Mouse (Mus musculus) heart, embryonic 15.5 days (tissue): ENCODE results near the gene Gm2663. TPM values are rescaled to one million over a fixed set of nuclear protein-coding genes. Genes with fewer than 3 reads are reported as not detected.
"Not testable (repeated sequence)": the region's sequence is repeated elsewhere in the genome, so short reads cannot be mapped to it uniquely, and the experiment has no call there.

Experiments used
- ATAC-seq: fragments of 200-750 bp; cut with Nextera tagmentation; replicated peaks from 2 replicates; pipeline ENCODE4 v1.8.0; 2017; ENCODE audit warnings: low read depth, moderate TSS enrichment; ENCODE audit not compliant: insufficient number of reproducible peaks, insufficient read depth, low FRiP score
- H3K27ac ChIP-seq: fragments of 300-500 bp; sonication (generic); 2 replicates; pipeline ENCODE4 v1.5.1; 2015; ENCODE audit warnings: mild to moderate bottlenecking, inconsistent platforms
- H3K27me3 ChIP-seq: fragments of 300-500 bp; sonication (generic); 2 replicates; pipeline ENCODE4 v1.6.1; 2015; ENCODE audit warnings: inconsistent platforms
- H3K36me3 ChIP-seq: fragments of 300-500 bp; sonication (generic); 2 replicates; pipeline ENCODE4 v1.6.1; 2015; ENCODE audit warnings: mild to moderate bottlenecking, inconsistent platforms
- H3K4me1 ChIP-seq: fragments of 300-500 bp; sonication (generic); replicated peaks from 2 replicates; pipeline ENCODE4 v1.6.1; 2015; ENCODE audit warnings: inconsistent platforms
- H3K4me2 ChIP-seq: fragments of 300-500 bp; sonication (generic); 2 replicates; pipeline ENCODE4 v1.6.1; 2015; ENCODE audit warnings: inconsistent platforms, mild to moderate bottlenecking, moderate library complexity
- H3K4me3 ChIP-seq: fragments of 300-500 bp; sonication (generic); 2 replicates; pipeline ENCODE4 v1.5.1; 2015; ENCODE audit warnings: mild to moderate bottlenecking, inconsistent platforms
- H3K9ac ChIP-seq: fragments of 300-500 bp; sonication (generic); 2 replicates; pipeline ENCODE4 v1.6.1; 2015; ENCODE audit warnings: mild to moderate bottlenecking, inconsistent platforms
- H3K9me3 ChIP-seq: fragments of 300-500 bp; sonication (generic); replicated peaks from 2 replicates; pipeline ENCODE4 v1.6.1; 2016; ENCODE audit warnings: inconsistent platforms
- WGBS: fragments of 180-500 bp; shearing (Covaris S2); methylation state at CpG from one replicate; pipeline ENCODE4 v1.1.7; 2015; ENCODE audit warnings: mixed read lengths; 5-methylcytosine and 5-hydroxymethylcytosine counted together
- polyA plus RNA-seq: library from polyadenylated mRNA; unstranded; fragments of >200 nt; fragmentation: Nextera tagmentation; extraction: Ambion mirVana; gene quantifications from 2 replicates; pipeline ENCODE4 v1.2.1, GENCODE M21; 2015

Gm2663 gene
- polyA plus RNA-seq, 1 experiment from 2014 or later = 0.34 TPM

DNA sequence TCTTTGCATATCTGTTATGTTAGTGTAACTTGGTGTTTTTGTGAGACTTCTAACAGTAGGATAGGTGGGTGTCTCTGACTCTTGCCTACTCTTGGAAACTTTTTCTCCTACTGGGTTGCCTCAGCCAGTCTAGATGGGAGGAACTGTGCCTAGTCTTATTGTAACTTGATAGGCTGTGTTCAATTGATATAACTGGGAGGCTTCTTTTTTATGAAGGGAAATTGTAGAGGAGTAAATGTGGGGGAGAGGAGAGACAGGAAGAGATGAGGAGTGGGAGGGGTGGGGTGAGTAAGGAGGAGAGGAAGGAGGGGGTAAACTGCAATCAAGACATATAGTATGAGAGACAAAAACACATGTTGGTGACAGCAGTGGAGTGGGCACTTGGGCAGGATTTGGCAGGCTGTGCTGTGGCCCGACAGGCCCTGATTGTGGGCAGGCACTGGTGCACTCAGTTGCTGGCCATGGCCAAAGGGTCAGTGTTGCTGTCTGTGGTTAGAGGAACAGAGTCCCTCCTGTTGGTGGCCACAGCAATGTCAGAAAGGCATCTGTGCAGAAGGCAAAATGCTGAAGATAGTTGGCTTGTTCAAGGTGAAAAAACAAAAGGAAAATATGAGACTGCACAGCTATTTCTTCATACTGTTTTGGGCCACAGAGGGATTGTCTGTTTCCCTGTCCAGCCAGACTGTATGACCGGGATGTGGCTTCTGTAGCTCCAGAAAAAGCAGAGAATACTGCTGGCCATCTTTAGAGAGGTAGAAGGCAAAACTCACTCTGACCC lies 26.8 kb upstream of the Gm2663 start:
- WGBS = 53% methylated on average over 2 of the region's 2 CpGs
- H3K27ac ChIP-seq = no peak overlapping the region

DNA sequence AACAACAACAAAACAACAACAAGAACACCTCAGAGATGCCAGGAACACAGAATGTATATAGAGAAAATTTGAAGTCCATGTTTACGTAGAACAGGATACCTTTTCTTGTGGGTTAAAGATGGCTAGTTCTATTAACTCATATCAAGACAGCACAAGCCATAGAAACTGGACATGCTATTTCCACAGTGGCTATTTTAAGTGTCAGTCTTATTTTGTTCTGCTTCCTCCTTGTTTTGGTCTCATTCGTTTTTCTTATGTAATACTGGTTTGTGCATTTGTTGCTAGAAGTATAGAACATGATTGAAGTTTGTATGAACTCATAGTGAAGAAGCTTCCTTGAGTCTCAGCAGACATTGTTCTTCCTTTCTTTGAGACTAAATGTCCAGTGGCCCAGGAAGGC lies 19.9 kb upstream of the Gm2663 start:
- ATAC-seq = no peak
- no peaks in the 10 kb centered on the region for H3K36me3 ChIP-seq
- no peaks in the 10 kb centered on the region for H3K4me1 ChIP-seq
- H3K27ac ChIP-seq = no peak overlapping the region
- no peak overlapping the region for H3K9ac ChIP-seq
- 75% methylated on average over 2 of the region's 2 CpGs for WGBS
- no peak overlapping the region for H3K4me2 ChIP-seq
- no peak overlapping the region for H3K4me3 ChIP-seq
- H3K9me3 ChIP-seq = no peaks in the 10 kb centered on the region
- H3K27me3 ChIP-seq = no peaks in the 10 kb centered on the region

More for the DNA sequence above, 26.8 kb upstream of the Gm2663 start:
- ATAC-seq = no peak
- Histone ChIP-seq H3K9ac (no peak overlapping the region), H3K4me1 (no peaks in the 10 kb centered on the region), H3K27me3 (no peaks in the 10 kb centered on the region), H3K9me3 (no peaks in the 10 kb centered on the region), H3K4me2 (no peak overlapping the region), H3K36me3 (no peaks in the 10 kb centered on the region), H3K4me3 (no peak overlapping the region)

DNA sequence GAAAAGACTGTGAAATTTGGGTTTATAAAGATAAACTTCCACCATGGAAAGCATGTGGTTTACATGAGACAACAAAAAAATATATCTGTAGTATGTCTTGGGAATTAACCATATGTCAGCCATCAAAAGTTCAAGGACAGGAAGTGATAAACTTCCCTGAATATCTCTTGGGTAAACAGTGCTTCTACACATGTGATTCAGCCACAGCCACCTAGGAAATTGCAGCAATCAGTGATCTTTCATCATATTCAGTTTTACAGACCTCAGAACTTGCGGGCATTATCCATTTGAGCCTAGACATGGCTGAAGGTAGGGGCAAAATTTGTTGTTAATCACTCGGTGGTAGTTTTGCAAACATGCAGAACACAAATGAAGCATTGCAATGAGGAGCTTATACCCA lies 19.4 kb upstream of the Gm2663 start:
- Histone ChIP-seq H3K4me3 (no peak overlapping the region), H3K27ac (no peak overlapping the region), H3K27me3 (no peaks in the 10 kb centered on the region), H3K4me2 (no peak overlapping the region), H3K36me3 (no peaks in the 10 kb centered on the region), H3K9me3 (no peaks in the 10 kb centered on the region), H3K9ac (no peak overlapping the region), H3K4me1 (no peaks in the 10 kb centered on the region)
- ATAC-seq = no peak
- WGBS = 51% methylated on average over 2 of the region's 2 CpGs

DNA sequence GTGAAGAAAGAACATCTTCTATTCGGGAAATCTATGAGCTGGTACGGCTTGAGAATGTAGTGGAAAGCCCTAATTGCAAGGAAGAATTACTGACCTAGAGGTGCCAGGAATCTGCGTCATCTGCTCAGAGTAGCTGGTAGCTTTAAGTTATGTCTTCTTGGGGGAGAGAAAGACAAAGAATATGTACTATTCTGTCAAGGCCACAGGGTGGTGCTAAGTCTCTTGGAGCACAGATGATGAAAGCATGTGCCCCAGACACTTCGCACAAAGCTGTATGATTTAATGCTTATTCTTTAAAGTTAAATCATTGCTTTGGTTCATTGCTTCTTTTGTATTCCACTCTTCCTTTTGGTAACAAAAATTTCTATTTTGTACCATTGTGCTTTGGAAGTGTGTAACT lies 15.8 kb upstream of the Gm2663 start:
- Histone ChIP-seq H3K27ac (no peak overlapping the region), H3K4me3 (no peak overlapping the region), H3K4me2 (no peak overlapping the region), H3K9me3 (no peaks in the 10 kb centered on the region), H3K4me1 (no peaks in the 10 kb centered on the region), H3K27me3 (no peaks in the 10 kb centered on the region), H3K36me3 (no peaks in the 10 kb centered on the region), H3K9ac (no peak overlapping the region)
- 65% methylated on average over 4 of the region's 4 CpGs for WGBS
- ATAC-seq = no peak

DNA sequence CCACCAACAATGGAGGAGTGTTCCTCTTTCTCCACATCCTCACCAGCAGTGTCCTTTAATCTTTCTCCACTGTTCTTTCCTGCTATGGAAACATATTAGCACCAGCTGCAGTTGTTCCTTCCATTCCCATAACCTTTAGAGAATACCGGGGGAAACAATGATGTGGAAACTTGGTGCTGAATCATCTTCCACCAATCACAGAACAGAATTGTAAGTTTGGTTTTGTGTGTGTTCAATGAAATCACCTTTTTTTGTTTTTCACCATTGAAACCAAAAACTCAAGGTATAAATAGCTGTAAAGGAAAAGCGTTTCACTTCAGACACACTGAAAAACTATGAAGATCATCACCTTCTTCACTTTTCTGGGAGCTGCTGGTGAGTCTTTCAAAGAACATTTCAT lies 34.8 kb downstream of the Gm2663 start, which contains the start of gene 1810009J06Rik:
Gene 1810009J06Rik, plus strand, starts transcription at position 301 of the 400 bp plus-strand sequence.
- ATAC-seq, H3K9me3 ChIP-seq, H3K9ac ChIP-seq, H3K4me2 ChIP-seq, H3K27me3 ChIP-seq, H3K36me3 ChIP-seq, H3K27ac ChIP-seq, H3K4me3 ChIP-seq, H3K4me1 ChIP-seq: not testable (repeated sequence)
- 77% methylated on average over 2 of the region's 2 CpGs for WGBS

DNA sequence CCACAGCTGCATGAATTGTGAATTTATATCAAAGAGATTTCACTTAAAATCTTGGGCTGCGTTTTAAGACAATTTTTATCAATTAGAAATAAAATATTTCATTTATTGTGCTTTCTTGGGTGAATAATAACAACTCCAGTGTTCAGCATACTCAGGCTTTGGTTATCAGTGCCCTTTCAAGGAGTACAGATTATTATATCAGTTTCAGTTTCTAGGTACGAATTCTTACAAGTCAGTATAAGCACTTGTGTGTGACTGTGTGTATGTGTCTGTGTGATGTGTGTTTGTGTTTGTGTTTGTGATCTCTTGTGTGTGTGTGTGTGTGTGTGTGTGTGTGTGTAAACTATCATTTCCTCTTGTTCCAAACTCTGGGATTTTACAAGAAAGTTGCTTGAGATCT lies 45.6 kb downstream of the Gm2663 start:
- H3K36me3 ChIP-seq = no peaks in the 10 kb centered on the region
- no peak overlapping the region for H3K27ac ChIP-seq
- H3K4me2 ChIP-seq = no peak overlapping the region
- no peak overlapping the region for H3K4me3 ChIP-seq
- H3K9me3 ChIP-seq = no peaks in the 10 kb centered on the region
- H3K9ac ChIP-seq = no peak overlapping the region
- H3K27me3 ChIP-seq = no peaks in the 10 kb centered on the region
- no peaks in the 10 kb centered on the region for H3K4me1 ChIP-seq
- ATAC-seq = no peak
- WGBS = 48% methylated on average over 2 of the region's 2 CpGs

DNA sequence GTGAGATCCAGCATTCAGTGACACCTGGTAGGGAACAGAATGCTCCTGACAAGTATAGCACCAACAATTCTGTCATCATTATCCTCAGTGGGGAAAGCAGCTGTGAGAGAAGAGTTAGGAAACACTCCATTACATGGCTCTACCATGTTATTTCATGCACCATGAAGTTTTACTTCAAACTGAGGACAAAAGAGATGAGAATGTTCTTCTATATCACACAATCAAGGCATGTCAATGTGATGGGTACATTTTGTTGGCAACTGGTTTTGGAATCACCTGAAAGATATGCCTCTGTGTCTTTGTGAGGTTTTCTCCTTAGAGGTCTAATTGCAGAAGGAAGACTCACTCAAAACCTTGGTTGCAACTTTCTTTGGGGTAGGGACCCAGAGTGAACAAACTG lies 47.5 kb downstream of the Gm2663 start, which contains the start of gene Gm4744:
Gene Gm4744, minus strand, starts transcription at position 101 of the 400 bp plus-strand sequence.
- Histone ChIP-seq H3K4me3 (no peak within 1 kb of the TSS), H3K27ac (no peak within 1 kb of the TSS), H3K36me3 (no peaks in the 10 kb centered on the region), H3K4me1 (no peaks in the 10 kb centered on the region), H3K27me3 (no peaks in the 10 kb centered on the region), H3K4me2 (no peak within 1 kb of the TSS), H3K9me3 (no peaks in the 10 kb centered on the region), H3K9ac (no peak within 1 kb of the TSS)
- ATAC-seq = no peak

Other genes starting within 250 kb of the Gm2663 start
- not detected in 2 replicates for gene Moxd2, start 112.0 kb downstream of the Gm2663 start, polyA plus RNA-seq
- not detected in 2 replicates for gene Prss58, start 99.1 kb downstream of the Gm2663 start, polyA plus RNA-seq
- not detected in 2 replicates for gene 1700074P13Rik, start 58.9 kb downstream of the Gm2663 start, polyA plus RNA-seq
- gene Gm4744, start 47.6 kb downstream of the Gm2663 start, polyA plus RNA-seq = not detected in 2 replicates
- 0.29 and 0.65 TPM in 2 replicates for gene 1810009J06Rik, start 34.7 kb downstream of the Gm2663 start, polyA plus RNA-seq
- not detected in 2 replicates for gene 2210010C04Rik, start 36.0 kb upstream of the Gm2663 start, polyA plus RNA-seq